Mouse (Mus musculus): Measurements from ENCODE around the gene Sv2a.
"Not testable (repeated sequence)": the region's sequence is repeated elsewhere in the genome, so short reads cannot be mapped to it uniquely, and the experiment has no call there.

DNA sequence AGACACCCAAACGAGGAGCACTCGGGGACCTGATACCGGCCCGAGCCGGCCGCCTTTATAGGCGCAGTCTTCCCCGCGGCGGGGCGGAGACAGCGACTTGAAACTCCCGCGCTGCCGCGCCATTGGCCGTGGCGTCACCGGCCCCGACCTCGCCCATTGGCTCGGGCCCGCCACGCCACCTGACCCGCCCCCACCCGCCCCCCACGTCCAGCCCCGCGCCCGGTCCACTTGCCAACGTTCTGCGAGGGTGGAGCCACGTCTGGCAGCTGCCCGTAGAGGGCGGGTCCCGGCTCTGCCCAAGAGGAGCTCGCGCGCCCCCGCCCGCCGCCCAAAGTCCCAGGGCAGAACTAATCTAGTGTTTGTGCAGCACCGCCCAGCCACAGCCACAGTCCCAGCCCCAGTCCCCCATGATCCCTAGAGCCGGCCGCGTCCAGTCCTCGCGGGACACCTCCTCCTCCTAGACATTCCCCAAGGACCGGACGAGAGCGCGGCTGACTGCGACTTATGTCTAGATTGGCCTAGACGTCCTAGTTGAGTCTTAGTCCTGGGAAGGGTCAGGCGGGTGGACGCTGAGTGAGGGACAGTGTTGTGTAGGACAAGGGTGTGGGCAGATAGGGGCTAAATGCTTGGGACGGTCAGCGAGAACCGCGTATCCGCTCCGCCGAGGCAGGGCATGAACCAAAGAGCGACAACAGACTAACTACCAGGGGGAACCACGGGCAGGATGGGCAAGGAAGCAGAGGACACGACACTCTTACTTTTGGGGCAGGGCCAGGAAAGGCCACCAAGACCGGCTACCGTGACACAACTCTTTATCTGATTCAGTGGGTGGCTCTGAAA is 58.2 kb downstream of the Sv2a start, which contains the start of gene Hist2h3c2:
- TF ChIP-seq CTCF (IDR thresholded peaks at IDR 0.05; ENCODE audit: low read depth); EP300 (optimal IDR thresholded peaks at IDR 0.05): not testable (repeated sequence)
